ENCODE assay signal across 25 mouse cellular contexts in the genomic region with DNA sequence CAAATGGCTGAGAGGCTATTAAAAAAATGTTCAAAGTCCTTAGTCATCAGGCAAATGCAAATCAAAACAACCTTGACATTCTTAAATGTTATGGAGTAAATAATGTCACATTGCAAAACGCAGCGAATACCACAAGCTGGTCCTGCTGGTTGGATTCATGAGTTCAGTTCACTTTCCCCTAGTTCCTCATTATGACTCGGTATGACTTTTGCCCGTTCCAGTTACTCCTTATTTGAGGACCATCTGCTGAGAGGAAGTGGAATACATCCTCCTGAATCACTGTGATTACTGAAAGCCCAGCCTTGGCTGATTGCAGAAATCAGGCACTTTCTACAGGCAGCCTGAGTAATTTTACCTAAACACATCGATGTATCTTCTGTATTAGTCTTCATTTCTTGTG.
"Had no signal": no experiment of that assay in that cellular context is flagged by ENCODE, and none has a peak within 500 bp of the region (broad histone marks: within the 10 kb centered on the region; RNA-seq: fewer than 3 reads in every experiment).

No protein-coding gene starts in this region.

- H3K36me3 ChIP-seq: heart, embryonic 13.5 days; heart, embryonic 15.5 days; hindbrain, embryonic 13.5 days; hindbrain, embryonic 15.5 days; kidney, embryonic 15.5 days; limb, embryonic 10.5 days; limb, embryonic 12.5 days; liver, embryonic 13.5 days had no signal

- H3K4me1 ChIP-seq: heart, embryonic 13.5 days; heart, embryonic 15.5 days; hindbrain, embryonic 13.5 days; hindbrain, embryonic 15.5 days; kidney, embryonic 15.5 days; limb, embryonic 10.5 days; limb, embryonic 12.5 days; liver, embryonic 13.5 days had no signal

- DNase-seq: gastrocnemius, adult 2 months; gastrocnemius, postnatal 10 days; gastrocnemius, postnatal 25 days; heart, adult 11 months; heart, adult 2 months; heart, postnatal 14 days; heart, postnatal 36 days; kidney, adult 11 months; kidney, adult 2 months; kidney, adult 9 months; kidney, postnatal 14 days; kidney, postnatal 4 days; liver; liver, embryonic 13.5 days had no signal

- H3K27me3 ChIP-seq: heart, embryonic 13.5 days; heart, embryonic 15.5 days; hindbrain, embryonic 13.5 days; hindbrain, embryonic 15.5 days; kidney, embryonic 15.5 days; limb, embryonic 12.5 days; liver, embryonic 13.5 days had no signal

- H3K9ac ChIP-seq: heart, embryonic 13.5 days; heart, embryonic 15.5 days; hindbrain, embryonic 13.5 days; hindbrain, embryonic 15.5 days; kidney, embryonic 15.5 days; limb, embryonic 12.5 days; liver, embryonic 13.5 days had no signal

- H3K27ac ChIP-seq: gastrocnemius, adult 2 months; heart, adult 2 months; heart, embryonic 13.5 days; heart, embryonic 15.5 days; hindbrain, embryonic 13.5 days; hindbrain, embryonic 15.5 days; hindbrain, postnatal 0 days; kidney, embryonic 15.5 days; kidney, postnatal 0 days; layer of hippocampus, adult 2 months; left cerebral cortex, adult 2 months; limb, embryonic 10.5 days; limb, embryonic 12.5 days; liver, embryonic 13.5 days had no signal

- H3K9me3 ChIP-seq: heart, embryonic 15.5 days; hindbrain, embryonic 13.5 days; hindbrain, embryonic 15.5 days; kidney, embryonic 15.5 days; limb, embryonic 10.5 days; limb, embryonic 12.5 days had no signal

- H3K4me3 ChIP-seq: gastrocnemius, adult 2 months; heart, adult 2 months; heart, embryonic 13.5 days; heart, embryonic 15.5 days; hindbrain, embryonic 13.5 days; hindbrain, embryonic 15.5 days; kidney, embryonic 15.5 days; layer of hippocampus, adult 2 months; left cerebral cortex, adult 2 months; limb, embryonic 10.5 days; limb, embryonic 12.5 days; liver, embryonic 13.5 days had no signal
